Mouse (Mus musculus): ENCODE data around the gene Gm3336. TPM values are rescaled to one million over a fixed set of nuclear protein-coding genes. Genes with fewer than 3 reads are reported as not detected.

The Gm3336 gene
- polyA plus RNA-seq, 1 experiment = 0.92 TPM

GRCm38 (mm10) chr8:70744806-70745205, 26.5 kb downstream of the Gm3336 start:
- peaks cover 4% of the 10 kb centered on the region for H3K27me3 ChIP-seq (ENCODE audit: control insufficient read depth, insufficient read depth, low read length)
- peaks cover 11% of the 10 kb centered on the region; the same call in 1 of the 2 replicates for H3K4me1 ChIP-seq (ENCODE audit: control insufficient read depth, insufficient read depth, insufficient read length)
- TF ChIP-seq CTCF (IDR thresholded peaks at IDR 0.05; ENCODE audit: extremely low read depth, insufficient read depth, insufficient read length, insufficient replicate concordance) (no peak), POLR2A (IDR thresholded peaks at IDR 0.05; ENCODE audit: low read depth, low read length) (no peak)
- H3K27ac ChIP-seq (ENCODE audit: insufficient read depth, low read length) = no peak overlapping the region
- H3K36me3 ChIP-seq (ENCODE audit: control insufficient read depth, insufficient read depth, low read length) = no peaks in the 10 kb centered on the region
- WGBS = 40% methylated on average over 11 of the region's 11 CpGs
- peak in 1 of 2 experiments; percentile 15 for DNase-seq (ENCODE audit: low read depth in 1 of 2, low spot score in 2 of 2)
- no peak overlapping the region for H3K4me3 ChIP-seq (ENCODE audit: extremely low read depth, insufficient read depth, insufficient read length)

DNA sequence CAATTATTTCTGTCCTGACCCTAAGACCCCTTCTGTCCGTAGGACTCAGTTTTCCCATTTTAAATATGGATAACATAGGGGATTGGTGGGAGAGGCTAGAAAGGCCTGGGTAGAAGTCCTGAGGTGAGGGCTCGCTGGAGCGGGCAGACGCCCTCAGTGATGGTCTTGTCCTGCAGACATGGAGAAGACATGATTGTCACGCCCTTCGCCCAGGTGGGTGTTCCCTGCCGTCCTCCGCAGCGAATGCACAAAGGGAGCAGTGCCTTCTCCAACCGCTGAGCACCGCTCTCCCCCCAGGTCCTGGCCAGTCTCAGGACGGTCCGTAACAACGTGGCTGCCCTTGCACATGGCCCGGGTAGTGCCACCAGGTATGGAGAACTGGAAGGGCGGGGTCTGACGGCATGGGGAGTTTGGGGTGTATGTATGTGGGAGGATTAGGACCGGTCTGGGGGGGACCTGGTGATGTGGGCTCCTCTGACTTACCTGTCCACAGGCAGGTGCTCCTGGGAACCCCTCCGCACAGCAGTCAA, 27.4 kb downstream of the Gm3336 start:
- peak in 1 of 2 experiments; percentile 2 for DNase-seq (ENCODE audit: low read depth in 1 of 2, low spot score in 2 of 2)
- Histone ChIP-seq H3K27ac (ENCODE audit: insufficient read depth, low read length) (no peak overlapping the region), H3K4me3 (ENCODE audit: extremely low read depth, insufficient read depth, insufficient read length) (no peak overlapping the region), H3K27me3 (ENCODE audit: control insufficient read depth, insufficient read depth, low read length) (peaks cover 4% of the 10 kb centered on the region), H3K4me1 (ENCODE audit: control insufficient read depth, insufficient read depth, insufficient read length) (peaks cover 11% of the 10 kb centered on the region; the same call in 1 of the 2 replicates), H3K36me3 (ENCODE audit: control insufficient read depth, insufficient read depth, low read length) (no peaks in the 10 kb centered on the region)
- WGBS = 74% methylated on average over 19 of the region's 19 CpGs
- TF ChIP-seq POLR2A (IDR thresholded peaks at IDR 0.05; ENCODE audit: low read depth, low read length) (no peak), CTCF (IDR thresholded peaks at IDR 0.05; ENCODE audit: extremely low read depth, insufficient read depth, insufficient read length, insufficient replicate concordance) (no peak)

DNA sequence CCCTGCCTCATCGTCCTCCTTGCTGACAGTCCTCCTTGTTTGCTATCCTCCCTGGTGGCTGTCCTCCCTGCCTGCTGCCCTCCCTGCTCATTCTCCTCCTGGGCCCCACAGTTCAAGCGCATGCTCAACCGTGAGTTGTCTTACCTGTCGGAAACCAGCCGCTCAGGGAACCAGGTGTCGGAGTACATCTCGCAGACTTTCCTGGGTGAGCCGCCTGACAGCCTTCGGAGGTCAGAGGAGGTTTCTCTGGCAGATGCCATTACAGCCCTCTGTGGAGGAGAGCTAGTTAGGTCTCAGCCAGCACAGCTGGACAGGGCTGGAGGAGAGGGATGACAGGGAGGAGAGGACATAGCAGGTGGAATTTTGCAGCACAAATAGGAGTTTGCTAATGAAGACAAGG, 28.3 kb downstream of the Gm3336 start:
- peaks cover 4% of the 10 kb centered on the region for H3K27me3 ChIP-seq (ENCODE audit: control insufficient read depth, insufficient read depth, low read length)
- 87% methylated on average over 9 of the region's 9 CpGs for WGBS

GRCm38 (mm10) chr8:70747211-70747890, 29.0 kb downstream of the Gm3336 start:
- no peak overlapping the region for H3K4me3 ChIP-seq (ENCODE audit: extremely low read depth, insufficient read depth, insufficient read length)
- 88% methylated on average over 18 of the region's 18 CpGs for WGBS
- peaks cover 11% of the 10 kb centered on the region; the same call in 1 of the 2 replicates for H3K4me1 ChIP-seq (ENCODE audit: control insufficient read depth, insufficient read depth, insufficient read length)
- no peaks in the 10 kb centered on the region for H3K36me3 ChIP-seq (ENCODE audit: control insufficient read depth, insufficient read depth, low read length)
- no peak for TF ChIP-seq POLR2A (IDR thresholded peaks at IDR 0.05; ENCODE audit: low read depth, low read length)
- no peak for TF ChIP-seq CTCF (IDR thresholded peaks at IDR 0.05; ENCODE audit: extremely low read depth, insufficient read depth, insufficient read length, insufficient replicate concordance)
- DNase-seq (ENCODE audit: low read depth in 1 of 2, low spot score in 2 of 2) = peak in 1 of 2 experiments; percentile 2
- H3K27ac ChIP-seq (ENCODE audit: insufficient read depth, low read length) = no peak overlapping the region
- peaks cover 4% of the 10 kb centered on the region for H3K27me3 ChIP-seq (ENCODE audit: control insufficient read depth, insufficient read depth, low read length)

More for the DNA sequence above, 28.3 kb downstream of the Gm3336 start:
- Histone ChIP-seq H3K4me3 (ENCODE audit: extremely low read depth, insufficient read depth, insufficient read length) (no peak overlapping the region), H3K36me3 (ENCODE audit: control insufficient read depth, insufficient read depth, low read length) (no peaks in the 10 kb centered on the region), H3K4me1 (ENCODE audit: control insufficient read depth, insufficient read depth, insufficient read length) (peaks cover 11% of the 10 kb centered on the region; the same call in 1 of the 2 replicates), H3K27ac (ENCODE audit: insufficient read depth, low read length) (no peak overlapping the region)
- DNase-seq (ENCODE audit: low read depth in 1 of 2, low spot score in 2 of 2) = peak in 1 of 2 experiments; percentile 2
- TF ChIP-seq POLR2A (IDR thresholded peaks at IDR 0.05; ENCODE audit: low read depth, low read length) (no peak), CTCF (IDR thresholded peaks at IDR 0.05; ENCODE audit: extremely low read depth, insufficient read depth, insufficient read length, insufficient replicate concordance) (no peak)

DNA sequence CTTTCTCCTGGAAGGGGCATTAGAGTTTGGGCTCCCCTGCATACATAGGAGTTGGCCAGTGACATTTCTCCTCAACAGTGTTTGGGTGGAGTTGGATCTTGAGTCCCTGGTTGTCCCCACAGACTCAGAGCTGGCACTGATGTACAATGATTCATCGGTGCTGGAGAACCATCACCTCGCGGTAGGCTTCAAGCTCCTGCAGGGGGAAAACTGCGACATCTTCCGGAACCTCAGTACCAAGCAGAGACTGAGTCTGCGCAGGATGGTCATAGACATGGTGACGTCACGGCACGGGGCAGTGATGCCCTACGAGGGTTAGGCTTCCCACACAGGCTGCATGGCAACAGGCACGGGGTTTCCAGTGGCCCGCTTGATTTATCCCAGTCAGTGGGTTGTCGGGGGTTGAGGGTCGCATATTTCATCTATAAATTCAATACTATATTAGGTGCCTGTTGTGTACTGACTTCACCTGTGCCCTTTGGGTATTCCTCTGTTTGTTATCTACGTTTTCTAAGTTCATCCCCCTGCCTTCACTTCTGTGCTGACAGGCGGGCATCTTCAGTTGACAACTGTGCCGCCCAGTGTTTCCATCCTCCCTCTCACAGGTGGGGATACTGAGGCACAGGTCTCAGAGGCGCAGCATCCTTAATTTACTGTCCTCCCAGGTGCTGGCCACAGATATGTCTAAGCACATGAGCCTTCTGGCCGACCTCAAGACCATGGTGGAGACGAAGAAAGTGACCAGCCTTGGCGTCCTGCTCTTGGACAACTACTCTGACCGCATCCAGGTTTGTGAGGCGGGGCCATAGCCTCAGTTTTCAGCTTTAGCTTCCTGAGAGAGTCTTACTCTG, 30.1 kb downstream of the Gm3336 start:
- Histone ChIP-seq H3K4me1 (ENCODE audit: control insufficient read depth, insufficient read depth, insufficient read length) (peaks cover 15% of the 10 kb centered on the region; the same call in 1 of the 2 replicates), H3K36me3 (ENCODE audit: control insufficient read depth, insufficient read depth, low read length) (no peaks in the 10 kb centered on the region), H3K4me3 (ENCODE audit: extremely low read depth, insufficient read depth, insufficient read length) (no peak overlapping the region), H3K27ac (ENCODE audit: insufficient read depth, low read length) (no peak overlapping the region), H3K27me3 (ENCODE audit: control insufficient read depth, insufficient read depth, low read length) (peaks cover 2% of the 10 kb centered on the region; the same call in 1 of the 2 replicates)
- 89% methylated on average over 23 of the region's 23 CpGs for WGBS
- DNase-seq (ENCODE audit: low read depth in 1 of 2, low spot score in 2 of 2) = peak in 1 of 2 experiments; percentile 2
- no peak for TF ChIP-seq CTCF (IDR thresholded peaks at IDR 0.05; ENCODE audit: extremely low read depth, insufficient read depth, insufficient read length, insufficient replicate concordance)
- TF ChIP-seq POLR2A (IDR thresholded peaks at IDR 0.05; ENCODE audit: low read depth, low read length) = no peak

DNA sequence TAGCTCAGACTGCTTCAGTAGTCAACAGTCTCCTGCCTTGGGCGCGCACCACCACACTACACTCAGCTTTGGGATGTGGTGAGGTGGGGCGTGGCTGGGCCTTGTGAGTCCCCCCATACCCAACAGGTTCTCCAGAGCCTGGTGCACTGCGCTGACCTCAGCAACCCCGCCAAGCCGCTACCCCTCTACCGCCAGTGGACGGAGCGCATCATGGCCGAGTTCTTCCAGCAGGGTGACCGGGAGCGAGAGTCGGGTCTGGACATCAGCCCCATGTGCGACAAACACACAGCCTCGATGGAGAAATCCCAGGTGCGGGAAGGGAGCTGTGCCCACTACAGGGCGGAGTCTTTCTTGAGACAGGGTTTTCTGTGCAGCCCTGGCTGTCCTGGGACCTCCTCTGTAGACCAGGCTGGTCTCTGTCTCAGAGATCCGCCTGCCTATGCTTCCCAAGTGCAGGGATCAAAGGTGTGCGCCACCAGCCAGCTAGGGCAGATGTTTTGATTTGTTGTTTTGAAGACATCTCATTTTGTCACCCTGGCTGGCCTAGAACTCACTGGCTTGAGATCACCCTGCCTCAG, 30.8 kb downstream of the Gm3336 start:
- H3K4me1 ChIP-seq (ENCODE audit: control insufficient read depth, insufficient read depth, insufficient read length) = peaks cover 12% of the 10 kb centered on the region; the same call in 1 of the 2 replicates
- H3K27me3 ChIP-seq (ENCODE audit: control insufficient read depth, insufficient read depth, low read length) = peaks cover under 1% of the 10 kb centered on the region; the same call in 1 of the 2 replicates
- no peak overlapping the region for H3K4me3 ChIP-seq (ENCODE audit: extremely low read depth, insufficient read depth, insufficient read length)
- WGBS = 85% methylated on average over 19 of the region's 19 CpGs
- peak in 1 of 2 experiments; percentile 3 for DNase-seq (ENCODE audit: low read depth in 1 of 2, low spot score in 2 of 2)
- no peaks in the 10 kb centered on the region for H3K36me3 ChIP-seq (ENCODE audit: control insufficient read depth, insufficient read depth, low read length)
- no peak overlapping the region for H3K27ac ChIP-seq (ENCODE audit: insufficient read depth, low read length)
- TF ChIP-seq CTCF (IDR thresholded peaks at IDR 0.05; ENCODE audit: extremely low read depth, insufficient read depth, insufficient read length, insufficient replicate concordance) (no peak), POLR2A (IDR thresholded peaks at IDR 0.05; ENCODE audit: low read depth, low read length) (no peak)
